Mouse (Mus musculus) adrenal gland, postnatal 36 days (tissue): ENCODE data around the gene Calm1. TPM values are rescaled to one million over a fixed set of nuclear protein-coding genes. Genes with fewer than 3 reads are reported as not detected.
"Not testable (repeated sequence)": the region's sequence is repeated elsewhere in the genome, so short reads cannot be mapped to it uniquely, and the experiment has no call there.

Experiments used
- DNase-seq, 2 experiments: peaks; one replicate each; pipeline ENCODE4 v3.0.0; 2021; ENCODE audit warnings: mixed read lengths in 1 of 2
- total RNA-seq, 2 experiments: library from RNA; stranded (reverse); gene quantifications; 2 replicates each; pipeline ENCODE4 v1.2.3; 2021

The Calm1 gene
- total RNA-seq, 2 experiments from 2014 or later, result 361 to 418 TPM

GRCm38 (mm10) chr12:100194181-100194580 lies 5.1 kb upstream of the Calm1 start:
- DNase-seq, result no peak

- peak; percentile 11 to 35 for DNase-seq
Measured at GRCm38 (mm10) chr12:100196786-100197185, 2.4 kb upstream of the Calm1 start.

- peak; percentile 78 to 85 for DNase-seq
Measured at GRCm38 (mm10) chr12:100199891-100200644, 833 bp downstream of the Calm1 start.

- DNase-seq, result no peak
Measured at GRCm38 (mm10) chr12:100200645-100201362, 1.6 kb downstream of the Calm1 start.

- DNase-seq, result no peak
Measured at GRCm38 (mm10) chr12:100201363-100201711, 2.1 kb downstream of the Calm1 start.

GRCm38 (mm10) chr12:100201838-100202237 lies 2.6 kb downstream of the Calm1 start:
- peak; percentile 92 to 93 for DNase-seq

- no peak for DNase-seq
Measured at GRCm38 (mm10) chr12:100203759-100204158, 4.5 kb downstream of the Calm1 start.

- DNase-seq, result no peak
Measured at GRCm38 (mm10) chr12:100205156-100205555, 5.9 kb downstream of the Calm1 start.

GRCm38 (mm10) chr12:100206521-100206920 lies 7.3 kb downstream of the Calm1 start:
- no peak for DNase-seq

GRCm38 (mm10) chr12:100206926-100207325 lies 7.7 kb downstream of the Calm1 start:
- peak in 1 of 2 experiments; percentile 34 for DNase-seq

- DNase-seq, result no peak
Measured at GRCm38 (mm10) chr12:100209701-100210478, 10.7 kb downstream of the Calm1 start.

GRCm38 (mm10) chr12:100210973-100211372 lies 11.7 kb downstream of the Calm1 start:
- DNase-seq, result peak in 1 of 2 experiments; percentile 29

GRCm38 (mm10) chr12:100211453-100212185 lies 12.4 kb downstream of the Calm1 start:
- no peak for DNase-seq

GRCm38 (mm10) chr12:100212397-100212796 lies 13.2 kb downstream of the Calm1 start:
- no peak for DNase-seq

- no peak for DNase-seq
Measured at GRCm38 (mm10) chr12:100213162-100213561, 13.9 kb downstream of the Calm1 start.

GRCm38 (mm10) chr12:100214156-100214555 lies 14.9 kb downstream of the Calm1 start:
- DNase-seq, result no peak

- DNase-seq, result peak; percentile 38 to 68
Measured at GRCm38 (mm10) chr12:100214738-100215137, 15.5 kb downstream of the Calm1 start.

GRCm38 (mm10) chr12:100217087-100217486 lies 17.9 kb downstream of the Calm1 start:
- DNase-seq, result not testable (repeated sequence)

GRCm38 (mm10) chr12:100220012-100220411 lies 20.8 kb downstream of the Calm1 start:
- DNase-seq, result no peak

- DNase-seq, result no peak
Measured at GRCm38 (mm10) chr12:100221608-100222321, 22.5 kb downstream of the Calm1 start.

- DNase-seq, result no peak
Measured at GRCm38 (mm10) chr12:100222322-100222993, 23.2 kb downstream of the Calm1 start.
